Mouse (Mus musculus) lung, postnatal 36 days (tissue): ENCODE measurements at regions not wholly inside any gene's neighbourhood (a gene's known extent, or its start where the extent isn't known, plus 50 kb on each side); places are given as distances from the start of the nearest gene placed in this dataset.

Experiments
- DNase-seq: peaks from one replicate; pipeline ENCODE4 v3.0.0; 2022; ENCODE audit warnings: mixed read lengths

DNA sequence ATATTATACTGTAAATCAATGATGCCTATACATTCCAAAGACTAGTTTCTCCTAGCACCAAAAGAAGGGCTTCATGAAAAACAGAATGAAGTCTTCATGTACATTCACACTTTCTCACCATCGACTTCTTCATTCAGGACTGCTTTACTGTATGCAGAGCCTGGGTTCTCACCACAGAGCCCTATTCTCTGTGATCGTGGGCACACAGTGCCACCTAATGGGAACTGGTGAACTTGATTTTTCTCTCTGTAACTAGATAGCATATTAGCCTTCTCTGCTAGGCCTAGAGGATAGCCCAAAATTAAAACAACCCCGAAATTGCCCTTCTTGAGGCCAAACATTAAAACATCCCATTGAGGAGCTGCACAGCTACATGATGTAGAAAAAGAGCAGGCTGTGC is 2458.6 kb upstream of the Gm6569 start:
- DNase-seq = no peak
